Mouse (Mus musculus) testis, adult 2 months (tissue): ENCODE measurements around the gene Faim. TPM values are rescaled to one million over a fixed set of nuclear protein-coding genes. Genes with fewer than 3 reads are reported as not detected.

Experiments
- H3K27ac ChIP-seq: fragments of 200-500 bp; 2 replicates; pipeline ENCODE4 v1.5.1; 2012; ENCODE audit warnings: low read depth, low read length; ENCODE audit not compliant: control insufficient read depth, insufficient read depth
- H3K27me3 ChIP-seq: fragments of 200-500 bp; 2 replicates; pipeline ENCODE4 v1.6.1; 2012; ENCODE audit warnings: mild to moderate bottlenecking, low read length, moderate library complexity; ENCODE audit not compliant: control insufficient read depth, insufficient read depth
- H3K36me3 ChIP-seq: fragments of 200-500 bp; 2 replicates; pipeline ENCODE4 v1.6.1; 2012; ENCODE audit warnings: mild to moderate bottlenecking, low read length; ENCODE audit not compliant: control insufficient read depth, insufficient read depth
- H3K4me1 ChIP-seq: fragments of 200-500 bp; 2 replicates; pipeline ENCODE4 v1.6.1; 2012; ENCODE audit warnings: low read length; ENCODE audit not compliant: control insufficient read depth, insufficient read depth
- H3K4me3 ChIP-seq: fragments of 200-500 bp; 2 replicates; pipeline ENCODE4 v1.5.1; 2012; ENCODE audit warnings: low read depth, mild to moderate bottlenecking, low read length, moderate library complexity, mixed read lengths; ENCODE audit not compliant: control insufficient read depth
- CTCF ChIP-seq: fragments of 200-500 bp; IDR thresholded peaks from 2 replicates; pipeline ENCODE4 v1.5.1; 2012; ENCODE audit warnings: low read depth, mild to moderate bottlenecking, inconsistent platforms, low read length, moderate library complexity; ENCODE audit not compliant: control insufficient read depth, insufficient read depth, insufficient replicate concordance
- POLR2A ChIP-seq: fragments of 200-500 bp; IDR thresholded peaks from 2 replicates; pipeline ENCODE4 v1.6.1; 2012; ENCODE audit warnings: low read depth, mild to moderate bottlenecking, inconsistent platforms, low read length, moderate library complexity; ENCODE audit not compliant: control insufficient read depth
- polyA plus RNA-seq: library from polyadenylated mRNA; depleted of rRNA; stranded (reverse); fragments of >200 nt; gene quantifications from 2 replicates; pipeline ENCODE4 v1.2.3, GENCODE M21; 2012

Faim gene
- polyA plus RNA-seq, 1 experiment: 5.6 TPM

GRCm38 (mm10) chr9:98976081-98976480, 10.1 kb upstream of the Faim start:
- Histone ChIP-seq H3K4me1 (peaks cover 8% of the 10 kb centered on the region), H3K36me3 (no peaks in the 10 kb centered on the region), H3K4me3 (no peak overlapping the region), H3K27ac (no peak overlapping the region), H3K27me3 (peaks cover 5% of the 10 kb centered on the region)
- TF ChIP-seq CTCF: no peak
- no peak for TF ChIP-seq POLR2A

- Histone ChIP-seq H3K36me3 (no peaks in the 10 kb centered on the region), H3K27ac (no peak overlapping the region), H3K4me1 (peaks cover 8% of the 10 kb centered on the region), H3K27me3 (peaks cover 5% of the 10 kb centered on the region), H3K4me3 (no peak overlapping the region)
- TF ChIP-seq CTCF: no peak
- no peak for TF ChIP-seq POLR2A
These were observed 9.7 kb upstream of the Faim start for GRCm38 (mm10) chr9:98976520-98976919.

- TF ChIP-seq CTCF (peak; percentile 97), POLR2A (peak; percentile 66)
- no peaks in the 10 kb centered on the region for H3K27me3 ChIP-seq
These were observed 6.4 kb upstream of the Faim start for GRCm38 (mm10) chr9:98979431-98980416.

GRCm38 (mm10) chr9:98986476-98987096, 413 bp downstream of the Faim start:
- no peak for TF ChIP-seq POLR2A
- TF ChIP-seq CTCF: no peak
- H3K4me3 ChIP-seq: peak overlapping the region; percentile 91
- H3K36me3 ChIP-seq: no peaks in the 10 kb centered on the region
- peak overlapping the region; percentile 46; the same call in 1 of the 2 replicates for H3K27ac ChIP-seq
- no peaks in the 10 kb centered on the region for H3K4me1 ChIP-seq
- H3K27me3 ChIP-seq: no peaks in the 10 kb centered on the region

More at GRCm38 (mm10) chr9:98979431-98980416, 6.4 kb upstream of the Faim start:
- H3K4me3 ChIP-seq: peak overlapping the region; percentile 85
- no peaks in the 10 kb centered on the region for H3K36me3 ChIP-seq
- 0 out of 2 replicates have a peak overlapping the region, but pooled peaks have one; percentile 63 for H3K27ac ChIP-seq
- H3K4me1 ChIP-seq: peaks cover 3% of the 10 kb centered on the region; the same call in 1 of the 2 replicates

GRCm38 (mm10) chr9:98987131-98987530, 958 bp downstream of the Faim start:
- Histone ChIP-seq H3K27ac (no peak overlapping the region), H3K4me3 (peak overlapping the region; percentile 14; the same call in 1 of the 2 replicates), H3K27me3 (no peaks in the 10 kb centered on the region), H3K36me3 (no peaks in the 10 kb centered on the region), H3K4me1 (no peaks in the 10 kb centered on the region)
- no peak for TF ChIP-seq POLR2A
- no peak for TF ChIP-seq CTCF

GRCm38 (mm10) chr9:98994103-98994502, 7.9 kb downstream of the Faim start:
- Histone ChIP-seq H3K27ac (no peak overlapping the region), H3K4me1 (no peaks in the 10 kb centered on the region), H3K36me3 (no peaks in the 10 kb centered on the region), H3K27me3 (no peaks in the 10 kb centered on the region), H3K4me3 (no peak overlapping the region)
- no peak for TF ChIP-seq CTCF
- no peak for TF ChIP-seq POLR2A

- TF ChIP-seq POLR2A: no peak
- Histone ChIP-seq H3K27ac (no peak overlapping the region), H3K36me3 (no peaks in the 10 kb centered on the region), H3K4me1 (no peaks in the 10 kb centered on the region), H3K27me3 (no peaks in the 10 kb centered on the region), H3K4me3 (no peak overlapping the region)
These were observed 13.7 kb downstream of the Faim start for GRCm38 (mm10) chr9:98999881-99000339.
